Mouse (Mus musculus) frontal cortex, postnatal 10 days (tissue): ENCODE measurements around the gene Actl11.

ENCODE experiments used
- DNase-seq, 2 experiments: peaks; one replicate each; pipeline ENCODE4 v3.0.0; 2022; ENCODE audit warnings: low spot score in 2 of 2, mixed read lengths in 1 of 2

The Actl11 gene

GRCm38 (mm10) chr9:107961881-107962280, 33.6 kb downstream of the Actl11 start:
- DNase-seq, result peak; percentile 65 to 72

GRCm38 (mm10) chr9:107962916-107963315, 34.6 kb downstream of the Actl11 start:
- no peak for DNase-seq

- DNase-seq, result peak; percentile 44 to 72
Measured at GRCm38 (mm10) chr9:107963700-107964099, 35.4 kb downstream of the Actl11 start.

- no peak for DNase-seq
Measured at GRCm38 (mm10) chr9:107964681-107965080, 36.4 kb downstream of the Actl11 start.

GRCm38 (mm10) chr9:107966676-107967075, 38.4 kb downstream of the Actl11 start:
- no peak for DNase-seq

- DNase-seq, result no peak
Measured at GRCm38 (mm10) chr9:107967437-107967836, 39.2 kb downstream of the Actl11 start.

GRCm38 (mm10) chr9:107968531-107968930, 40.3 kb downstream of the Actl11 start:
- DNase-seq, result no peak

GRCm38 (mm10) chr9:107970311-107970710, 42.0 kb downstream of the Actl11 start:
- no peak for DNase-seq

GRCm38 (mm10) chr9:107971690-107972541, 43.6 kb downstream of the Actl11 start:
- DNase-seq, result no peak

GRCm38 (mm10) chr9:107974491-107975171, 46.4 kb downstream of the Actl11 start:
- no peak for DNase-seq

- no peak for DNase-seq
Measured at GRCm38 (mm10) chr9:107975399-107976386, 47.4 kb downstream of the Actl11 start, which contains the start of gene Uba7. Gene Uba7, plus strand, starts transcription at chr9:107975505.

- no peak for DNase-seq
Measured at GRCm38 (mm10) chr9:107978815-107979214, 50.5 kb downstream of the Actl11 start.
